Comparison of ENCODE assay signal across 21 mouse cellular contexts in the genomic region with DNA sequence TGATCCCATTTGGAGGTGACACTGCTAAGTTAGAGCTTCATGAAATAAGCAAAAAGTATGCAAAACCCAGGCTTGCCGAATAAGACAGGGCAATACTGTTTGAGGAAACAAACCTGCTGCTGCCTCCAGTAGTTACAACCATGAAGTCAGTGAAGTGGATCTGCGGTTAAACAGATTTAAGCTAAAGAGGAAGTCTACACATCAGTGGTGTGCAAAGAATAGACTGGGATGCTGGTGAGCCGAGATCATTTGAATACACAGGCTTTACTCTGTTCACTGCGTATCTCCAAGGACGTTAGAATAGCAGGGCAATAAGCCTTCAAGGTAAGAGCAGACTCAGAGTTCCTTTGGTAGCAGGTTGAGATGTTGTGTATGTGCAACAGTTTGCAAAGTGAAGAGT.
DNase-seq lines count a peak whose midpoint lies in the region; ATAC-seq and TF ChIP-seq lines count a peak whose summit lies in the region.
"Had no signal": no experiment of that assay in that cellular context is flagged by ENCODE, and none has a peak within 500 bp of the region (broad histone marks: within the 10 kb centered on the region; RNA-seq: fewer than 3 reads in every experiment).

No protein-coding gene starts in this region.

- H3K27me3 ChIP-seq in Patski, result no peaks in the 10 kb centered on the region
- H3K27me3 ChIP-seq in forebrain, embryonic 11.5 days (ENCODE audit: control insufficient read depth, insufficient read depth, low read length), result no peaks in the 10 kb centered on the region
- H3K27me3 ChIP-seq in intestine, postnatal 0 days (replicated peaks; ENCODE audit: control insufficient read depth, insufficient read depth, low read length), result no peaks in the 10 kb centered on the region
- H3K27me3 ChIP-seq: heart, embryonic 15.5 days had no signal

- H3K4me1 ChIP-seq in forebrain, embryonic 11.5 days (replicated peaks; ENCODE audit: control insufficient read depth, insufficient read depth, low read length), result no peaks in the 10 kb centered on the region
- no peaks in the 10 kb centered on the region for H3K4me1 ChIP-seq in intestine, postnatal 0 days (replicated peaks; ENCODE audit: control insufficient read depth, insufficient read depth, low read length)
- H3K4me1 ChIP-seq: embryonic facial prominence, embryonic 10.5 days; heart, embryonic 10.5 days; heart, embryonic 15.5 days had no signal

- no peak overlapping the region for H3K9ac ChIP-seq in forebrain, embryonic 11.5 days (ENCODE audit: low read length)
- H3K9ac ChIP-seq in intestine, postnatal 0 days (ENCODE audit: low read depth, low read length), result no peak overlapping the region
- H3K9ac ChIP-seq: heart, embryonic 15.5 days; hindbrain, embryonic 14.5 days had no signal

- no peak overlapping the region for H3K4me2 ChIP-seq in forebrain, embryonic 11.5 days (ENCODE audit: low read depth, low read length, severe bottlenecking)
- no peak overlapping the region for H3K4me2 ChIP-seq in intestine, postnatal 0 days (replicated peaks; ENCODE audit: low read depth)
- H3K4me2 ChIP-seq: heart, embryonic 15.5 days; hindbrain, embryonic 14.5 days had no signal

- H3K4me3 ChIP-seq in forebrain, embryonic 11.5 days (ENCODE audit: low read depth, low read length), result no peak overlapping the region
- no peak overlapping the region for H3K4me3 ChIP-seq in intestine, postnatal 0 days (ENCODE audit: low read depth, low read length)
- H3K4me3 ChIP-seq: embryonic facial prominence, embryonic 10.5 days; heart, embryonic 10.5 days; heart, embryonic 15.5 days had no signal

- ATAC-seq in Patski, result peak; percentile 74
- 0 out of 2 replicates have a peak, but pooled peaks have one; percentile 43 for ATAC-seq in monocyte, adult 5-6 weeks (replicated peaks; ENCODE audit: insufficient number of reproducible peaks, low FRiP score, low TSS enrichment, poor library complexity, severe bottlenecking)
- ATAC-seq in forebrain, embryonic 11.5 days (replicated peaks; ENCODE audit: low FRiP score), result no peak
- ATAC-seq in intestine, postnatal 0 days, result no peak
- ATAC-seq: forebrain, embryonic 14.5 days had no signal

- no peak overlapping the region for H3K27ac ChIP-seq in forebrain, embryonic 11.5 days (ENCODE audit: low read depth, low read length)
- no peak overlapping the region for H3K27ac ChIP-seq in intestine, postnatal 0 days (ENCODE audit: low read depth, low read length)
- H3K27ac ChIP-seq: embryonic facial prominence, embryonic 10.5 days; heart, embryonic 10.5 days; heart, embryonic 15.5 days; hindbrain, embryonic 14.5 days had no signal

- no peak for TF ChIP-seq CTCF in Patski (IDR thresholded peaks at IDR 0.05)
- no peak for TF ChIP-seq CTCF in intestine, postnatal 0 days (IDR thresholded peaks at IDR 0.05; ENCODE audit: low read depth)

- 93% methylated on average over 5 of the region's 5 CpGs for WGBS in forebrain, embryonic 11.5 days
- WGBS in intestine, postnatal 0 days, result 86% methylated on average over 5 of the region's 5 CpGs

- CTCF ChIA-PET in Patski (lab: Charles Lee), result interaction anchor here (1.0 to 1.8 kb wide), 5 partner anchors 8 to 22 kb away, joined by 3 to 5 read pairs (median 4); no protein-coding TSS in a partner anchor

- DNase-seq in lung, postnatal 25 days (ENCODE audit: low spot score), result peak; percentile 1
- no peak for DNase-seq in lung, postnatal 10 days
- peak; percentile 89 for DNase-seq in A20 (ENCODE audit: low read depth, low spot score)
- DNase-seq in Patski (ENCODE audit: low read depth, low spot score), result peak; percentile 56
- DNase-seq in forebrain, embryonic 11.5 days (ENCODE audit: low spot score), result no peak
- DNase-seq in adrenal gland, adult (ENCODE audit: inconsistent age in 2 of 2, low spot score in 1 of 2), result no peak
- DNase-seq: adrenal gland, postnatal 14 days; cerebellum, adult 18-20 months; cerebellum, adult 9-11 months; cerebellum, postnatal 36 days; gastrocnemius, postnatal 36 days; heart, adult 18-20 months; heart, postnatal 14 days had no signal

- in situ Hi-C loops in Patski (cut with MboI; ENCODE audit: low pct_unique_long_range_greater_than_20kb), result no loop called here

- no peaks in the 10 kb centered on the region for H3K9me3 ChIP-seq in forebrain, embryonic 11.5 days (ENCODE audit: control insufficient read depth, low read length)
- H3K9me3 ChIP-seq in intestine, postnatal 0 days (ENCODE audit: control insufficient read depth), result no peaks in the 10 kb centered on the region
- H3K9me3 ChIP-seq: heart, embryonic 10.5 days; heart, embryonic 15.5 days had no signal

- H3K36me3 ChIP-seq in forebrain, embryonic 11.5 days (ENCODE audit: control insufficient read depth, insufficient read depth, low read length), result no peaks in the 10 kb centered on the region
- no peaks in the 10 kb centered on the region for H3K36me3 ChIP-seq in intestine, postnatal 0 days (ENCODE audit: control insufficient read depth, insufficient read depth)
- H3K36me3 ChIP-seq: embryonic facial prominence, embryonic 10.5 days; G1E; heart, embryonic 10.5 days; heart, embryonic 15.5 days had no signal

- POLR2A ChIA-PET in Patski (lab: Charles Lee), result no interaction called here

Comparison
In these comparisons a context has a peak if more than half of its experiments do, and no peak if none do; other contexts are left out.
1. DNase-seq: peak in lung, postnatal 25 days (single experiment), A20 (single experiment) and Patski (single experiment); none in lung, postnatal 10 days (single experiment), forebrain, embryonic 11.5 days (single experiment) and adrenal gland, adult (0 of 2).
2. ATAC-seq: peak in Patski (single experiment) and monocyte, adult 5-6 weeks (single experiment); none in forebrain, embryonic 11.5 days (single experiment) and intestine, postnatal 0 days (single experiment).